Mouse (Mus musculus) limb, embryonic 11.5 days (tissue): ENCODE measurements around the gene Frmd4b. TPM values are rescaled to one million over a fixed set of nuclear protein-coding genes. Genes with fewer than 3 reads are reported as not detected.

Experiments
- ATAC-seq: fragments of 200-750 bp; cut with Nextera tagmentation; 2 replicates; pipeline ENCODE4 v1.8.0; 2017; ENCODE audit warnings: low read depth; ENCODE audit not compliant: insufficient number of reproducible peaks, low FRiP score, low TSS enrichment
- DNase-seq: peaks from one replicate; pipeline ENCODE4 v3.0.0-alpha.2; 2015; ENCODE audit warnings: low spot score
- H3K27ac ChIP-seq: fragments of 300-500 bp; sonication (generic); replicated peaks from 2 replicates; pipeline ENCODE4 v1.5.1; 2014; ENCODE audit warnings: low read depth, mild to moderate bottlenecking, low read length
- H3K27me3 ChIP-seq: fragments of 300-500 bp; sonication (generic); 2 replicates; pipeline ENCODE4 v1.6.1; 2014; ENCODE audit warnings: mild to moderate bottlenecking, low read length, mixed read lengths; ENCODE audit not compliant: control insufficient read depth, insufficient read depth
- H3K36me3 ChIP-seq: fragments of 300-500 bp; sonication (generic); 2 replicates; pipeline ENCODE4 v1.6.1; 2014; ENCODE audit warnings: mild to moderate bottlenecking, low read length, moderate library complexity, mixed read lengths; ENCODE audit not compliant: control insufficient read depth, insufficient read depth
- H3K4me1 ChIP-seq: fragments of 300-500 bp; sonication (generic); 2 replicates; pipeline ENCODE4 v1.6.1; 2014; ENCODE audit warnings: low read length, mixed read lengths; ENCODE audit not compliant: control insufficient read depth, insufficient read depth
- H3K4me2 ChIP-seq: fragments of 300-500 bp; sonication (generic); 2 replicates; pipeline ENCODE4 v1.6.1; 2014; ENCODE audit warnings: low read depth, mild to moderate bottlenecking, moderate library complexity; ENCODE audit not compliant: severe bottlenecking
- H3K4me3 ChIP-seq: fragments of 300-500 bp; sonication (generic); 2 replicates; pipeline ENCODE4 v1.5.1; 2014; ENCODE audit warnings: low read depth, low read length
- H3K9ac ChIP-seq: fragments of 300-500 bp; sonication (generic); 2 replicates; pipeline ENCODE4 v1.6.1; 2014; ENCODE audit warnings: mild to moderate bottlenecking, low read length
- H3K9me3 ChIP-seq: fragments of 300-500 bp; sonication (generic); 2 replicates; pipeline ENCODE4 v1.6.1; 2016; ENCODE audit warnings: low read length; ENCODE audit not compliant: control insufficient read depth
- WGBS: fragments of 180-500 bp; shearing (Covaris S2); extraction: QIAGEN DNeasy Blood & Tissue Kit; methylation state at CpG from one replicate; pipeline ENCODE4 v1.1.7; 2014; 5-methylcytosine and 5-hydroxymethylcytosine counted together
- polyA plus RNA-seq: library from polyadenylated mRNA; unstranded; fragments of >200 nt; fragmentation: Nextera tagmentation; extraction: Ambion mirVana; gene quantifications from 2 replicates; pipeline ENCODE4 v1.2.1, GENCODE M21; 2014

The Frmd4b gene
- polyA plus RNA-seq, 1 experiment from 2014 or later = 12.3 TPM

DNA sequence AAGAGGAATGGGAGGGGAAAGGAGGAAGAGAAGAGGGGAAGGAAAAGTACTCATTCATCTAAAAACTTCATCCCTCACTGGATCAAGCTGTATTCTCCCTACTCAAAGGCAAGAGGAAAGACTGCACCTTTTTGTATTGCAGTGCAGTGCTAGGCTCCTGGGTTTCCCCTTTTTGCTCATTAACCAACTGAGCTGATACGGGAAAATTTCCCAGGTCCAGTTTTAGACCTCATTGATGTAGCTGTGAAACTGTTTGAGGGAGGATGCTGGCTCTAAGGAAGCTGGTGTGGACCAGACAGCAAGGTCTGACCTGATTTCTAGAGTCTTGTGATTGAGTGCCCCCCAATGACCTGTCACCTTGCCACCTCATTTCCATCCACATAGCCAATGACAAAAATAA is 121.3 kb downstream of the Frmd4b start:
- no peak overlapping the region for H3K4me3 ChIP-seq
- H3K27ac ChIP-seq = no peak overlapping the region
- DNase-seq = no peak
- no peak overlapping the region for H3K9ac ChIP-seq
- no peaks in the 10 kb centered on the region for H3K27me3 ChIP-seq
- WGBS = 77% methylated on average over 1 of the region's 1 CpGs
- no peaks in the 10 kb centered on the region for H3K36me3 ChIP-seq
- no peaks in the 10 kb centered on the region for H3K4me1 ChIP-seq
- no peaks in the 10 kb centered on the region for H3K9me3 ChIP-seq
- ATAC-seq = no peak
- H3K4me2 ChIP-seq = no peak overlapping the region

DNA sequence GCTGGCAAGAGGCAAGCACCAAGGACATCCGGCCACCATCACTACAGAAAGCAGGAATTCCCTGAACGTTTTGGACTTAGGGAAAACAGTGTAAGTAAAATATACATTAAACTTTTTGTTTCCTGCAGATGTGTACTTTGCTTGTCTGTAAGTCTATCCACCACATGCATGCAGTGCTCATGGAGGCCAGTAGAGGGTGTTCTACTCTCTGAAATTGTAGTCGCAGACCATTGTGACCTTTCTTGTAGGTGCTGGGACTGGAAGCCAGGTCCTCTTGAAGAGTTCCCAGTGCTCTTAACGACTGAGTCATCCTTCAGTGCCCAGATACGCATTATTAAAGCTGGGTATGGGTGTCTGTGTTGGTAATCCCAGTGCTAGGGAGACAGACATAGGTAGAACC is 126.3 kb downstream of the Frmd4b start:
- Histone ChIP-seq H3K4me3 (no peak overlapping the region), H3K4me2 (no peak overlapping the region), H3K4me1 (peaks cover 11% of the 10 kb centered on the region; the same call in 1 of the 2 replicates), H3K27ac (no peak overlapping the region), H3K27me3 (peaks cover 16% of the 10 kb centered on the region), H3K36me3 (no peaks in the 10 kb centered on the region), H3K9me3 (no peaks in the 10 kb centered on the region), H3K9ac (no peak overlapping the region)
- DNase-seq (no peak), ATAC-seq (no peak)
- WGBS = 95% methylated on average over 5 of the region's 5 CpGs

DNA sequence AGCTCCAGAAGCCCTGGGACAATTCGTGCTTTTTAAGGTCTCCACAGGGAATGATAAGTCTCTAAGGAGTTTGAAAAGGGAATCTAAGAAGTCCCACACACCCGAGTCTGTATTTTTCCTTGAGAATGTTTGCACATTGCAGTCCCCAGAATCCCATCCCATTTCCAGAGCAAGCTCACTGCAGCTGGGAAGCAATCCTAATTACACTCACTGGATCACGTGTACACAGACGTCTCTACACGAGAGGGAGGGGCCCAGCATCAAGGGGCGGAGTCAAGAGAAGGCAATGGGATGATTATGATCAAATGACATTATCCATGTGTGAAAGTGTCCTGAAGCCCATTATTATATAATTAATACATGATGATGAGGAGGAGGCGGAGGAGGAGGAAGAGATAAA is 128.5 kb downstream of the Frmd4b start:
- Histone ChIP-seq H3K9me3 (no peaks in the 10 kb centered on the region), H3K4me3 (no peak overlapping the region), H3K4me2 (no peak overlapping the region), H3K36me3 (no peaks in the 10 kb centered on the region), H3K4me1 (peaks cover 11% of the 10 kb centered on the region; the same call in 1 of the 2 replicates), H3K27ac (no peak overlapping the region), H3K9ac (no peak overlapping the region), H3K27me3 (peaks cover 16% of the 10 kb centered on the region)
- 30% methylated on average over 7 of the region's 7 CpGs for WGBS
- DNase-seq = no peak
- ATAC-seq = no peak

DNA sequence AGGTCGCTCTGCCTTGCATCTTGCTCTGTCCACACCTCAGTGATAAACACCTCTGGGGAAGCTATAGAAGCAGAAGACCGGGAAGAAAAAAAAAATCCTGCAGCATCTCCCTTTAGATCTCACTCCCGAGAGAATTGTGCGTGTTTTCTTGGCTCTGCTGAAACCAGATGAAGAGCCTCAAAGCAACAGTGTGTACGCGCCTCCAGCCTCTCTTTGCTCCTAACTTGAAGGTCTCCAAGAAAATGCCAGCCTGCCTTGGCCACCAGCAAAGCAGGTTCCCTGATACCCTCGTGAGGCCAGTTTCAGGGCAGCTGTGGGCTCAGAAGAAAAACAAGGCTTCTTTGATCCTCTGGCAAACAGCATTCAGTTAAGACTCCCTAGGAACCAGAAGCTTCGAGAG is 129.1 kb downstream of the Frmd4b start:
- Histone ChIP-seq H3K9me3 (no peaks in the 10 kb centered on the region), H3K36me3 (no peaks in the 10 kb centered on the region), H3K4me3 (no peak overlapping the region; the same call in 1 of the 2 replicates), H3K27ac (no peak overlapping the region), H3K4me2 (no peak overlapping the region), H3K4me1 (peaks cover 11% of the 10 kb centered on the region; the same call in 1 of the 2 replicates), H3K27me3 (peaks cover 16% of the 10 kb centered on the region), H3K9ac (no peak overlapping the region)
- WGBS = 20% methylated on average over 8 of the region's 8 CpGs
- ATAC-seq (no peak), DNase-seq (no peak)

DNA sequence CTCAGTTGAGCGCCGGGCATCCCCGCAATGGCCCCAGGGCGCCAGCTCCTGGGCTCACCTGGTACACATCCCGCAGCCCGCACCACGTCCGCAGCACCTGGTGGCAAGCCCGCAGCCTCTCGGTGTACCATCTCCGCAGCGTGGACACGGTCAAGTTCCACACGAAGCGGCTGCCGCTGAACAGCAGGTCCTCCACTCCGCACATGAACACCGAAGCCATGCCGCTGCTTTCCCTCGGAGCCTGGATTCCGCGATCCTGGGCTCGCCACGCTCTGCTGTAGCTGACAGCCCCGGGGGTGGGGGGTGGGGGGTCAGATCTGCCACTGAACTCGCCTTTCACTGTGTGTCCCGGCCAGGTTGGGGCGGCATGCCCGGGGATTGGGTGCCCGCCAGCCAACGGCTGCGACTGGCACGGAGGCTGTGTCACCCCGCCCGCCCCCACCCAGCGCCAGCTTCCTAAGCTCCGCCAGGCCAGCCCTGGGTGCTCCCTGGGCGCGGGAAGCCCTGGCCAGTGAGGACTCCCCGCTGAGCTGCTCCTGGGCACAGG is 129.7 kb downstream of the Frmd4b start:
- Histone ChIP-seq H3K36me3 (no peaks in the 10 kb centered on the region), H3K4me2 (peak overlapping the region; percentile 98), H3K4me1 (peaks cover 11% of the 10 kb centered on the region; the same call in 1 of the 2 replicates), H3K9ac (peak overlapping the region; percentile 45), H3K27ac (no peak overlapping the region), H3K27me3 (peaks cover 16% of the 10 kb centered on the region), H3K9me3 (no peaks in the 10 kb centered on the region), H3K4me3 (peak overlapping the region; percentile 45)
- ATAC-seq = no peak
- WGBS = under 1% methylated on average over 37 of the region's 40 CpGs
- DNase-seq = peak; percentile 61

DNA sequence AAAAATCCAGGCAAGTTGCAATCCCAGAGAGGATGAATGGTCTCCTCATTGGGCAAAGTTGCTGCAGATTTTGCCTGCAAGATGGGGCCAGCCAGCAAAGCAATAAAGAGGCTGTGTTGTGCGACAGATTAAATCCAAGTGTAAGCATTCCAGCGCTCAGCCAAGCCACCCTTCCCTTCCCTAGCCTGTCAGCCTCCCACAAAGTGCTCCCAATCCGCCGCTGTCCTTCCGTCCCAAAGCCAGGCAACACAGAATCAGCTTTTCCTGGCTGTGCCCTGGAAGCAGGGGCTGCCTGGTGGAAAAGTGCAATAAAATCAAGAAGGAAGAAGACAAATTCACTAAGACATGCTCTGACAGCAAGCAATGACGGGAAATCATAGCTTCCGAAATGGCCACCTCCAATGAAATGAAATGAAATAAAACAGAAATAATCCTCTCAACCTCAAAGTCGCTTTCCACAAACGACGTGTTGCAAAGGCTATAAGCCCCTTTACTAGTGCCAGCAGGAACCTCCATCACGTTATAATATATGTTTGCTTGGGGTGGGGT is 130.5 kb downstream of the Frmd4b start:
- Histone ChIP-seq H3K4me3 (peak overlapping the region; percentile 45), H3K4me2 (peak overlapping the region; percentile 98), H3K4me1 (peaks cover 11% of the 10 kb centered on the region; the same call in 1 of the 2 replicates), H3K27me3 (peaks cover 16% of the 10 kb centered on the region), H3K27ac (no peak overlapping the region), H3K9me3 (no peaks in the 10 kb centered on the region), H3K36me3 (no peaks in the 10 kb centered on the region), H3K9ac (no peak overlapping the region; the same call in 1 of the 2 replicates)
- ATAC-seq = no peak
- WGBS = 18% methylated on average over 11 of the region's 11 CpGs
- peak; percentile 42 for DNase-seq

DNA sequence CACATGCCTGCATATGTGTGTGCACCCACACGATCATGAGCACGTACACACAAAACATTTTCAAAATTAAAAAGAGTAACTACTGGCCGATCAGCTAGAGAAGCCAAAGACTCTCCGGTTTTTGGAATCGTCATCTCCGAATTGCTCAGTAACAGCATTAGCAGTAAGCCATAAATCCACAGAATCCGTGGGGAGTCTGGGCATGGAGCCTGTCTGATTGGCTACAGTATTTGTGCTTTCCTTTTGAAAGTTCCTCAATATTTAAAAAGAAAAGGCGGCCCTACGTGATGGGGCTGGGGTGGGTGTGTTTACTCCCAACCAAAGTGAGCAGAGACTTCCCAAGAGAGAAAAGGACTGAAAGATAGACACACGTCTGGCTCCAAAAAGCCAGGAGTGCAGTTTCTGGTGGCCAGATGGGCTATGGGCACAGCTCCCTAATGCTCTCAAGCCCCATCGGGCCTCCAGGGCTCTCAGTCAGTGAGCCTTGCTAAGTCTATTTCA is 131.4 kb downstream of the Frmd4b start:
- WGBS = 72% methylated on average over 11 of the region's 11 CpGs

DNA sequence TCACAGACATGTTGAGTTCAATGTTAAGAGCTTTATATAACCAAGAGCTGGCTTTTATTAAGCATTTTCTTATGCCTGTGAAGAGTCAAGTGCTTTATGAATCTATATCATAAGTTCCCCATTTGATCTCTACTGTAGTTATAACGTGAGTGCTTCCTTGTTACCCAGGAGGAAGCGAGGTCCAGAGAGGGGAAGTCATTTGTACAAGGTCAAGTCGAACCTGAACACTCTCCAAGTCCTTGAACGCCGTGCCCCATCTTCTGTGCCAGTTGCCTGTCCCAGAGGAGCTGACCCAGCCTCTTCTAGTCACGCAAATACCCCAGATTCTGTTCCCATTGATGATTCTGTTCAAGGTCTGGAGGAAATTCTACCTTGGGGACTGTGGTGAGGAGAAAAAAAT is 135.4 kb downstream of the Frmd4b start:
- Histone ChIP-seq H3K27ac (no peak overlapping the region), H3K4me2 (no peak overlapping the region), H3K36me3 (no peaks in the 10 kb centered on the region), H3K4me3 (no peak overlapping the region), H3K27me3 (peaks cover 3% of the 10 kb centered on the region; the same call in 1 of the 2 replicates), H3K9me3 (no peaks in the 10 kb centered on the region), H3K9ac (no peak overlapping the region), H3K4me1 (peaks cover 7% of the 10 kb centered on the region; the same call in 1 of the 2 replicates)
- ATAC-seq = no peak
- DNase-seq = no peak
- WGBS = 85% methylated on average over 6 of the region's 6 CpGs

More for the DNA sequence above, 131.4 kb downstream of the Frmd4b start:
- peaks cover 11% of the 10 kb centered on the region; the same call in 1 of the 2 replicates for H3K4me1 ChIP-seq
- H3K4me3 ChIP-seq = no peak overlapping the region
- H3K27ac ChIP-seq = no peak overlapping the region
- H3K27me3 ChIP-seq = peaks cover 16% of the 10 kb centered on the region
- H3K9ac ChIP-seq = no peak overlapping the region
- ATAC-seq (no peak), DNase-seq (no peak)
- no peaks in the 10 kb centered on the region for H3K9me3 ChIP-seq
- no peak overlapping the region for H3K4me2 ChIP-seq
- no peaks in the 10 kb centered on the region for H3K36me3 ChIP-seq
